Comparison of ENCODE assay signal across 8 mouse cellular contexts in genomic region chr1:58112880-58113279, GRCm38 (mm10). TPM values are rescaled to one million over a fixed set of nuclear protein-coding genes. Genes with fewer than 3 reads are reported as not detected.
DNase-seq lines count a peak whose midpoint lies in the region; ATAC-seq lines count a peak whose summit lies in the region.

TSS of gene Aox3 (plus strand) at chr1:58113130.

- no peaks in the 10 kb centered on the region for H3K36me3 ChIP-seq in hindbrain, embryonic 13.5 days

- H3K4me2 ChIP-seq in hindbrain, embryonic 13.5 days = peak within 1 kb of the TSS; percentile 30

- ATAC-seq in hindbrain, embryonic 13.5 days (ENCODE audit: low FRiP score) = peak; percentile 81
- no peak for ATAC-seq in activated CD4-positive, CD25-positive, alpha-beta regulatory T cell, adult 4 months

- no peak within 1 kb of the TSS for H3K4me3 ChIP-seq in hindbrain, embryonic 13.5 days

- H3K27me3 ChIP-seq in hindbrain, embryonic 13.5 days = no peaks in the 10 kb centered on the region

- no peaks in the 10 kb centered on the region for H3K9me3 ChIP-seq in hindbrain, embryonic 13.5 days

- H3K9ac ChIP-seq in hindbrain, embryonic 13.5 days = no peak within 1 kb of the TSS

- WGBS in hindbrain, embryonic 13.5 days = 12% methylated on average over 11 of the region's 11 CpGs

- no peaks in the 10 kb centered on the region for H3K4me1 ChIP-seq in hindbrain, embryonic 13.5 days (replicated peaks)

- no peak within 1 kb of the TSS for H3K27ac ChIP-seq in hindbrain, embryonic 13.5 days

- peak; percentile 57 for DNase-seq in WW6 (ENCODE audit: low read depth, low spot score)
- peak; percentile 92 to 96 for DNase-seq in cerebellum, postnatal 14 days
- peak; percentile 70 to 86 for DNase-seq in frontal cortex, postnatal 36 days (ENCODE audit: low spot score in 2 of 2)
- peak; percentile 65 to 66 for DNase-seq in layer of hippocampus, postnatal 36 days
- DNase-seq in lung, postnatal 36 days = peak; percentile 91
- peak; percentile 82 for DNase-seq in right cerebral cortex, adult 18-20 months

RNA-seq across cellular contexts. Expression of gene Aox3, which starts in this region (rescaled TPM):
- polyA plus RNA-seq in hindbrain, embryonic 13.5 days (2015; fragmentation: Nextera tagmentation; extraction: Ambion mirVana) = 0.04 and 0.23 TPM in 2 replicates
- total RNA-seq in layer of hippocampus, postnatal 36 days (2021) = 1 to 10 TPM; 1.7 to 2.8 TPM
- not detected for polyA plus RNA-seq in activated CD4-positive, CD25-positive, alpha-beta regulatory T cell, adult 4 months (2017; shearing (Covaris generic))

Comparison
In these comparisons a context has a peak if more than half of its experiments do, and no peak if none do; other contexts are left out.
1. Peak in ATAC-seq and H3K4me2 ChIP-seq in hindbrain, embryonic 13.5 days; RNA of the gene not detected or under 1 TPM.